Mouse (Mus musculus) hindbrain, embryonic 10.5 days (tissue): ENCODE data around the gene Phf20. TPM values are rescaled to one million over a fixed set of nuclear protein-coding genes. Genes with fewer than 3 reads are reported as not detected.
A peak's percentile ranks its signal among the peaks of the same experiment; 100 is the strongest.

ENCODE experiments used
- DNase-seq: peaks from one replicate; pipeline ENCODE4 v3.0.0-alpha.2; 2017; ENCODE audit warnings: low spot score
- H3K27ac ChIP-seq: fragments of 300-500 bp; sonication (generic); 2 replicates; pipeline ENCODE4 v1.5.1; 2016; ENCODE audit warnings: mild to moderate bottlenecking, moderate library complexity
- H3K27me3 ChIP-seq: fragments of 300-500 bp; sonication (generic); 2 replicates; pipeline ENCODE4 v1.6.1; 2016; ENCODE audit warnings: mild to moderate bottlenecking; ENCODE audit not compliant: poor library complexity, insufficient read depth, severe bottlenecking
- H3K36me3 ChIP-seq: fragments of 300-500 bp; sonication (generic); 2 replicates; pipeline ENCODE4 v1.6.1; 2016; ENCODE audit warnings: mild to moderate bottlenecking, moderate library complexity
- H3K4me1 ChIP-seq: fragments of 300-500 bp; sonication (generic); replicated peaks from 2 replicates; pipeline ENCODE4 v1.6.1; 2016; ENCODE audit warnings: mild to moderate bottlenecking
- H3K4me3 ChIP-seq: fragments of 300-500 bp; sonication (generic); 2 replicates; pipeline ENCODE4 v1.5.1; 2016; ENCODE audit warnings: mild to moderate bottlenecking, moderate library complexity
- H3K9me3 ChIP-seq: fragments of 300-500 bp; sonication (generic); 2 replicates; pipeline ENCODE4 v1.6.1; 2016; ENCODE audit warnings: mild to moderate bottlenecking, moderate library complexity
- WGBS: fragments of 180-500 bp; shearing (Covaris S2); methylation state at CpG from one replicate; pipeline ENCODE4 v1.1.7; 2016; 5-methylcytosine and 5-hydroxymethylcytosine counted together
- polyA plus RNA-seq: library from polyadenylated mRNA; unstranded; fragments of >200 nt; fragmentation: Nextera tagmentation; extraction: Ambion mirVana; gene quantifications from 2 replicates; pipeline ENCODE4 v1.2.1, GENCODE M21; 2016

The Phf20 gene
- 68.3 and 73.4 TPM in 2 replicates for polyA plus RNA-seq

- Histone ChIP-seq H3K36me3 (peaks cover 31% of the 10 kb centered on the region), H3K27me3 (no peaks in the 10 kb centered on the region), H3K9me3 (no peaks in the 10 kb centered on the region), H3K4me1 (peaks cover 48% of the 10 kb centered on the region), H3K27ac (peak within 1 kb of the TSS; percentile 97), H3K4me3 (peak within 1 kb of the TSS; percentile 81)
- DNase-seq, result peak; percentile 99
- under 1% methylated on average over 87 of the region's 88 CpGs for WGBS
Measured at GRCm38 (mm10) chr2:156196302-156197128, at the start of gene Phf20. Phf20 (plus strand) TSS chr2:156196466.

- peaks cover 19% of the 10 kb centered on the region for H3K4me1 ChIP-seq
- DNase-seq, result no peak
- 90% methylated on average over 3 of the region's 3 CpGs for WGBS
- H3K27me3 ChIP-seq, result no peaks in the 10 kb centered on the region
- peaks cover 66% of the 10 kb centered on the region for H3K36me3 ChIP-seq
- H3K27ac ChIP-seq, result no peak overlapping the region
- H3K4me3 ChIP-seq, result no peak overlapping the region
- no peaks in the 10 kb centered on the region for H3K9me3 ChIP-seq
Measured at GRCm38 (mm10) chr2:156147316-156147915, 48.9 kb upstream of the Phf20 start.

- Histone ChIP-seq H3K27ac (no peak overlapping the region), H3K27me3 (no peaks in the 10 kb centered on the region), H3K9me3 (no peaks in the 10 kb centered on the region), H3K36me3 (peaks cover 100% of the 10 kb centered on the region), H3K4me1 (no peaks in the 10 kb centered on the region), H3K4me3 (no peak overlapping the region)
- DNase-seq, result no peak
Measured at GRCm38 (mm10) chr2:156151538-156151937, 44.7 kb upstream of the Phf20 start.

GRCm38 (mm10) chr2:156165478-156165877, 30.8 kb upstream of the Phf20 start:
- H3K36me3 ChIP-seq, result peaks cover 99% of the 10 kb centered on the region
- H3K27me3 ChIP-seq, result no peaks in the 10 kb centered on the region
- no peak for DNase-seq
- no peaks in the 10 kb centered on the region for H3K4me1 ChIP-seq
- 98% methylated on average over 1 of the region's 1 CpGs for WGBS
- no peaks in the 10 kb centered on the region for H3K9me3 ChIP-seq
- no peak overlapping the region for H3K4me3 ChIP-seq
- no peak overlapping the region for H3K27ac ChIP-seq

GRCm38 (mm10) chr2:156166557-156166956, 29.7 kb upstream of the Phf20 start:
- DNase-seq, result no peak
- Histone ChIP-seq H3K36me3 (peaks cover 99% of the 10 kb centered on the region), H3K9me3 (no peaks in the 10 kb centered on the region), H3K4me3 (no peak overlapping the region), H3K4me1 (no peaks in the 10 kb centered on the region), H3K27ac (no peak overlapping the region), H3K27me3 (no peaks in the 10 kb centered on the region)
- WGBS, result 94% methylated on average over 5 of the region's 5 CpGs

- no peak for DNase-seq
- Histone ChIP-seq H3K27me3 (no peaks in the 10 kb centered on the region), H3K36me3 (peaks cover 73% of the 10 kb centered on the region), H3K4me3 (no peak overlapping the region; the same call in 1 of the 2 replicates), H3K27ac (no peak overlapping the region), H3K9me3 (no peaks in the 10 kb centered on the region), H3K4me1 (peaks cover 40% of the 10 kb centered on the region)
- 90% methylated on average over 6 of the region's 6 CpGs for WGBS
Measured at GRCm38 (mm10) chr2:156177079-156177478, 19.2 kb upstream of the Phf20 start.

- Histone ChIP-seq H3K4me1 (peaks cover 40% of the 10 kb centered on the region), H3K36me3 (peaks cover 67% of the 10 kb centered on the region), H3K27ac (no peak overlapping the region), H3K9me3 (no peaks in the 10 kb centered on the region), H3K4me3 (peak overlapping the region; percentile 89), H3K27me3 (no peaks in the 10 kb centered on the region)
- WGBS, result 88% methylated on average over 7 of the region's 7 CpGs
- DNase-seq, result no peak
Measured at GRCm38 (mm10) chr2:156177651-156178050, 18.6 kb upstream of the Phf20 start.

- Histone ChIP-seq H3K4me1 (peaks cover 40% of the 10 kb centered on the region), H3K9me3 (no peaks in the 10 kb centered on the region), H3K27me3 (no peaks in the 10 kb centered on the region), H3K27ac (peak overlapping the region; percentile 100), H3K4me3 (peak overlapping the region; percentile 89), H3K36me3 (peaks cover 51% of the 10 kb centered on the region)
- DNase-seq, result peak; percentile 80
- WGBS, result 2% methylated on average over 47 of the region's 47 CpGs
Measured at GRCm38 (mm10) chr2:156179046-156179795, 17.0 kb upstream of the Phf20 start.

- DNase-seq, result no peak
- Histone ChIP-seq H3K27me3 (no peaks in the 10 kb centered on the region), H3K4me3 (peak overlapping the region; percentile 89), H3K9me3 (no peaks in the 10 kb centered on the region), H3K27ac (peak overlapping the region; percentile 100), H3K4me1 (peaks cover 40% of the 10 kb centered on the region), H3K36me3 (peaks cover 46% of the 10 kb centered on the region)
- WGBS, result under 1% methylated on average over 41 of the region's 41 CpGs
Measured at GRCm38 (mm10) chr2:156179796-156180093, 16.5 kb upstream of the Phf20 start.

- peak within 1 kb of the TSS; percentile 100 for H3K27ac ChIP-seq
- peaks cover 41% of the 10 kb centered on the region for H3K36me3 ChIP-seq
- H3K9me3 ChIP-seq, result no peaks in the 10 kb centered on the region
- H3K27me3 ChIP-seq, result no peaks in the 10 kb centered on the region
- H3K4me3 ChIP-seq, result peak within 1 kb of the TSS; percentile 89
- WGBS, result under 1% methylated on average over 47 of the region's 47 CpGs
- DNase-seq, result peak; percentile 100
- H3K4me1 ChIP-seq, result peaks cover 40% of the 10 kb centered on the region
Measured at GRCm38 (mm10) chr2:156180094-156180821, 16.0 kb upstream of the Phf20 start, which contains the start of gene Rbm39. Rbm39 (minus strand) TSS chr2:156180238.

- DNase-seq, result no peak
- WGBS, result 22% methylated on average over 8 of the region's 8 CpGs
Measured at GRCm38 (mm10) chr2:156180824-156181590, 15.3 kb upstream of the Phf20 start.

GRCm38 (mm10) chr2:156181592-156181991, 14.7 kb upstream of the Phf20 start:
- H3K36me3 ChIP-seq, result peaks cover 28% of the 10 kb centered on the region
- no peak overlapping the region for H3K27ac ChIP-seq
- H3K4me3 ChIP-seq, result no peak overlapping the region; the same call in 1 of the 2 replicates
- H3K9me3 ChIP-seq, result no peaks in the 10 kb centered on the region
- WGBS, result 76% methylated on average over 2 of the region's 2 CpGs
- H3K27me3 ChIP-seq, result no peaks in the 10 kb centered on the region
- H3K4me1 ChIP-seq, result peaks cover 33% of the 10 kb centered on the region
- no peak for DNase-seq

More at GRCm38 (mm10) chr2:156180824-156181590, 15.3 kb upstream of the Phf20 start:
- H3K9me3 ChIP-seq, result no peaks in the 10 kb centered on the region
- H3K27ac ChIP-seq, result peak overlapping the region; percentile 100
- H3K27me3 ChIP-seq, result no peaks in the 10 kb centered on the region
- H3K4me3 ChIP-seq, result peak overlapping the region; percentile 89
- H3K4me1 ChIP-seq, result peaks cover 36% of the 10 kb centered on the region
- H3K36me3 ChIP-seq, result peaks cover 33% of the 10 kb centered on the region
